Mouse (Mus musculus) liver, embryonic 16.5 days (tissue): ENCODE results near the gene Adcy7. TPM values are rescaled to one million over a fixed set of nuclear protein-coding genes. Genes with fewer than 3 reads are reported as not detected.

Source experiments
- ATAC-seq: fragments of 200-750 bp; cut with Nextera tagmentation; 2 replicates; pipeline ENCODE4 v1.8.0; 2017; ENCODE audit warnings: low read depth, mild to moderate bottlenecking, moderate number of reproducible peaks, moderate library complexity
- H3K27ac ChIP-seq: fragments of 300-500 bp; sonication (generic); 2 replicates; pipeline ENCODE4 v1.5.1; 2014; ENCODE audit warnings: mild to moderate bottlenecking, low read length
- H3K27me3 ChIP-seq: fragments of 300-500 bp; sonication (generic); 2 replicates; pipeline ENCODE4 v1.6.1; 2014; ENCODE audit warnings: low read depth, low read length, mixed read lengths; ENCODE audit not compliant: control insufficient read depth, insufficient read depth
- H3K36me3 ChIP-seq: fragments of 300-500 bp; sonication (generic); 2 replicates; pipeline ENCODE4 v1.6.1; 2014; ENCODE audit warnings: mild to moderate bottlenecking; ENCODE audit not compliant: control insufficient read depth, insufficient read depth
- H3K4me1 ChIP-seq: fragments of 300-500 bp; sonication (generic); 2 replicates; pipeline ENCODE4 v1.6.1; 2014; ENCODE audit warnings: low read depth, low read length, mixed read lengths; ENCODE audit not compliant: control insufficient read depth
- H3K4me2 ChIP-seq: fragments of 300-500 bp; sonication (generic); 2 replicates; pipeline ENCODE4 v1.6.1; 2014; ENCODE audit warnings: low read depth, low read length, mixed read lengths
- H3K4me3 ChIP-seq: fragments of 300-500 bp; sonication (generic); 2 replicates; pipeline ENCODE4 v1.5.1; 2014; ENCODE audit warnings: low read depth, mild to moderate bottlenecking, low read length
- H3K9ac ChIP-seq: fragments of 300-500 bp; sonication (generic); 2 replicates; pipeline ENCODE4 v1.6.1; 2014; ENCODE audit warnings: low read depth, low read length
- H3K9me3 ChIP-seq: fragments of 300-500 bp; sonication (generic); replicated peaks from 2 replicates; pipeline ENCODE4 v1.6.1; 2016; ENCODE audit warnings: low read length; ENCODE audit not compliant: control insufficient read depth
- WGBS: fragments of 180-500 bp; shearing (Covaris S2); extraction: QIAGEN DNeasy Blood & Tissue Kit; methylation state at CpG from one replicate; pipeline ENCODE4 v1.1.7; 2014; ENCODE audit not compliant: insufficient replicate concordance; 5-methylcytosine and 5-hydroxymethylcytosine counted together
- polyA plus RNA-seq: library from polyadenylated mRNA; unstranded; fragments of >200 nt; fragmentation: Nextera tagmentation; extraction: Ambion mirVana; gene quantifications from 2 replicates; pipeline ENCODE4 v1.2.1, GENCODE M21; 2015

The Adcy7 gene
- polyA plus RNA-seq, 1 experiment from 2014 or later: 18.5 TPM

- peaks cover 25% of the 10 kb centered on the region for H3K4me1 ChIP-seq
- 71% methylated on average over 14 of the region's 14 CpGs for WGBS
These were observed 34.3 kb downstream of the Adcy7 start for GRCm38 (mm10) chr8:88306511-88306910.

DNA sequence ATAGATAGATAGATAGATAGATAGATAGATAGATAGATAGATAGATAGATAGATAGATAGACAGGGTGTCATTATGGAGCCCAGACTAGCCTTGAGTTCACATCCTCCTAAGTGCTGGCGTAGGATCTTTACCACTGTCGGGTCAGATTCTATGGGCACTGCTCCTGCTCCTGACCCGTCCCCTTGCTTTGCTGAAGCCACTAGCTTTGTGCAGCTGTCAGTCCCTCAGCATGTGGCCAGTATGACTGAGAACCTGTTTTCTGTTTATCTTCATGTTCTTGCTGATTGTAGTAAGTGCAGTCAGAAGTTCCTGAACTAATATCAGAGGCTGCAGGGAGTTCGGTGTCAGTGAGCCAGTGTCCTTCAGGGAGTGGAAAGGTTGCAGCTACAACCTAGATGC is 35.5 kb downstream of the Adcy7 start:
- no peaks in the 10 kb centered on the region for H3K9me3 ChIP-seq
- ATAC-seq: no peak
- WGBS: 88% methylated on average over 4 of the region's 4 CpGs
- H3K27ac ChIP-seq: no peak overlapping the region
- H3K4me1 ChIP-seq: peaks cover 13% of the 10 kb centered on the region
- no peak overlapping the region for H3K4me2 ChIP-seq
- H3K4me3 ChIP-seq: no peak overlapping the region
- no peak overlapping the region for H3K9ac ChIP-seq
- peaks cover 36% of the 10 kb centered on the region for H3K36me3 ChIP-seq
- H3K27me3 ChIP-seq: no peaks in the 10 kb centered on the region

More at GRCm38 (mm10) chr8:88306511-88306910, 34.3 kb downstream of the Adcy7 start:
- H3K4me3 ChIP-seq: no peak overlapping the region
- peaks cover 36% of the 10 kb centered on the region for H3K36me3 ChIP-seq
- no peaks in the 10 kb centered on the region for H3K27me3 ChIP-seq
- no peak overlapping the region for H3K4me2 ChIP-seq
- no peak overlapping the region for H3K9ac ChIP-seq
- no peaks in the 10 kb centered on the region for H3K9me3 ChIP-seq
- H3K27ac ChIP-seq: no peak overlapping the region
- no peak for ATAC-seq

DNA sequence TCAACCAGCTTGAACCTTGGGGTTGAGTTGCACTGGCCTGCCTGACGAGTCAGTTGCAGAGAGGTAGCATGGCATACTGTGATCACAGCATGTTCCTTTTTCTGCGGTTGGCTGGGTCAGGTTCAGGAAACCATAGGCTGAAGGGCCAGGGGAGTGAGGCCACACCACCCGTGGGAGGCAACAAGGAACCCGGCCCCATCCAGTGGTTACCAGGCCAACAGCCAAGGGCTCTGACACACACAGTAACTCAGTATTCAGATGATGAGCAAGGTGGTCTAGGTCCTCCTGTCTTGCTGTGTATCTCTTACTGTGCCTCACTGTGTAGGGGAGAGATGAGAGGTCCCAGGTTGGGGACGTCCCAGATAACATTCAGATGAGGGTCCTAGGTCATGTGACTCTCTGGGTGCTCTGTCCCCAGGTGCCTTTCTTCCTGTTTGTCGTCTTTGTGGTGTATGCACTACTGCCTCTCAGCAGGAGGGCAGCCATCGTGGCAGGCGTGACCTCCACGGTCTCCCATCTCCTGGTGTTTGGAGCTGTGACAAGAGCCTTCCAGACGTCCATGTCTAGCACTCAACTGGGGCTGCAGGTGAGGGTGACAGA is 37.2 kb downstream of the Adcy7 start:
- Histone ChIP-seq H3K4me3 (no peak overlapping the region), H3K9me3 (no peaks in the 10 kb centered on the region), H3K27ac (no peak overlapping the region), H3K4me2 (no peak overlapping the region), H3K36me3 (peaks cover 41% of the 10 kb centered on the region), H3K9ac (no peak overlapping the region), H3K27me3 (no peaks in the 10 kb centered on the region), H3K4me1 (peaks cover 3% of the 10 kb centered on the region; the same call in 1 of the 2 replicates)
- WGBS: 57% methylated on average over 10 of the region's 10 CpGs
- ATAC-seq: no peak

DNA sequence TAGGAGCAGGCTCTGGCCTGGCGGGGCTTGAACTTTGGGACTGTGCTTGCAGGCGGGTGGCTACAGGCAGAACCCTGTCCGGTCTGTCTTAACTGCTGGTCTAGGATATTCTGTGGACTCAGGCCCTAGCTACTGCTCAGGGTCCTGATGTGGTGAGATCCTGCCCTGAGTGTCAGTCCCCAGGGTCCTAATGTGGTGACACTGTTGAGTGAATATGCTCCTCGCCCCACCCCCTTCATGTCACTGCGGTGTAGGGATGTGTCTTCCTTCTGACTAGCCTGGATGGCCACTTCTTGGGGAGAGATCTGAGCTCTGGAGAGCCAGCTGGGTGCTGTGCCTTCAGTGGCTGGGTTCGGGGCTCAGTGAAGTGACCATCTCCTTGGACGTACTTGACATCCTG is 37.7 kb downstream of the Adcy7 start:
- H3K36me3 ChIP-seq: peaks cover 41% of the 10 kb centered on the region
- no peak overlapping the region for H3K9ac ChIP-seq
- no peak overlapping the region for H3K4me2 ChIP-seq
- no peaks in the 10 kb centered on the region for H3K9me3 ChIP-seq
- no peak overlapping the region for H3K4me3 ChIP-seq
- no peak overlapping the region for H3K27ac ChIP-seq
- ATAC-seq: 0 out of 2 replicates have a peak, but pooled peaks have one; percentile 10
- no peaks in the 10 kb centered on the region for H3K27me3 ChIP-seq
- peaks cover 3% of the 10 kb centered on the region; the same call in 1 of the 2 replicates for H3K4me1 ChIP-seq
- WGBS: 82% methylated on average over 7 of the region's 7 CpGs

DNA sequence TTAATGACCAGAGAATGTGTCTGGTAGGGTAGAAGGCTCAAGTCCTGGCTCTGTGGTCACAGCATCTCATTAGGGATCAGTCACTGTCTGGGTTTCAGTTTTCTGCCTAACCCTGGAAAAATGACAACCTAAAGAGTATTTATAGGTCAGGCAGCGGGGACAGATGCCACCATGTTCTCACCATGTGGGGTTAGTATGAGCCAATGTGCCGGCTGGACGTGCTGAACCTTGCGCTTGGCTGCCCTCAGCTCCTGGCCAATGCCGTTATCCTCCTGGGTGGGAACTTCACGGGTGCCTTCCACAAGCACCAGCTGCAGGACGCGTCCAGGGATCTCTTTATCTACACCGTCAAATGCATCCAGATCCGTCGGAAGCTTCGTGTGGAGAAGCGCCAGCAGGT is 38.1 kb downstream of the Adcy7 start:
- Histone ChIP-seq H3K36me3 (peaks cover 41% of the 10 kb centered on the region), H3K9ac (no peak overlapping the region), H3K9me3 (no peaks in the 10 kb centered on the region), H3K4me3 (no peak overlapping the region), H3K27ac (no peak overlapping the region), H3K27me3 (no peaks in the 10 kb centered on the region), H3K4me2 (no peak overlapping the region), H3K4me1 (peaks cover 3% of the 10 kb centered on the region; the same call in 1 of the 2 replicates)
- 87% methylated on average over 13 of the region's 13 CpGs for WGBS
- ATAC-seq: no peak

DNA sequence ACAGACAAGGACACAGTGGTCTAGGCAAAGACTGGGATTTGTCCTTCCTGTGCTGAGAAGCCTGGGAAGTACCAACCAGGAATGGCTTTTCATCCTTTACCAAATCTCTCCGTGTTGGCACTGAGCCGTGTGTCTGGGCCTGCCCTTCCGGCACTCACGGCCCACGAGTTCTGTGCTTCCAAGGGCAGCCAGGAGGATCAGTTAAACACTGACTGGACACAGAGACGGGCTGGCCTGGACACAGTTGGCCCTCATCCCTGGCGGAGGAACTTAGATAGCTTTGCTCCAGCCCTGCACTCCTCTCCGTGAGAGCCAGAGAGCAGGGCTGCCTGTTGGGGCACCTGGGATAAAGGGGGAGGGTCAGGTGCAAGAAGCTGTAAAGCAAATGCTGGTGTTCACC is 40.8 kb downstream of the Adcy7 start:
- H3K27ac ChIP-seq: no peak overlapping the region
- no peak overlapping the region for H3K4me2 ChIP-seq
- H3K9me3 ChIP-seq: no peaks in the 10 kb centered on the region
- H3K36me3 ChIP-seq: peaks cover 38% of the 10 kb centered on the region
- no peaks in the 10 kb centered on the region for H3K4me1 ChIP-seq
- no peaks in the 10 kb centered on the region for H3K27me3 ChIP-seq
- 84% methylated on average over 8 of the region's 8 CpGs for WGBS
- ATAC-seq: no peak
- H3K9ac ChIP-seq: no peak overlapping the region
- H3K4me3 ChIP-seq: no peak overlapping the region

GRCm38 (mm10) chr8:88313991-88314390 is 41.8 kb downstream of the Adcy7 start:
- H3K27ac ChIP-seq: no peak overlapping the region
- H3K9ac ChIP-seq: no peak overlapping the region
- H3K27me3 ChIP-seq: no peaks in the 10 kb centered on the region
- no peaks in the 10 kb centered on the region for H3K9me3 ChIP-seq
- H3K36me3 ChIP-seq: peaks cover 39% of the 10 kb centered on the region
- H3K4me1 ChIP-seq: no peaks in the 10 kb centered on the region
- 86% methylated on average over 12 of the region's 12 CpGs for WGBS
- ATAC-seq: no peak
- H3K4me3 ChIP-seq: no peak overlapping the region
- no peak overlapping the region for H3K4me2 ChIP-seq

DNA sequence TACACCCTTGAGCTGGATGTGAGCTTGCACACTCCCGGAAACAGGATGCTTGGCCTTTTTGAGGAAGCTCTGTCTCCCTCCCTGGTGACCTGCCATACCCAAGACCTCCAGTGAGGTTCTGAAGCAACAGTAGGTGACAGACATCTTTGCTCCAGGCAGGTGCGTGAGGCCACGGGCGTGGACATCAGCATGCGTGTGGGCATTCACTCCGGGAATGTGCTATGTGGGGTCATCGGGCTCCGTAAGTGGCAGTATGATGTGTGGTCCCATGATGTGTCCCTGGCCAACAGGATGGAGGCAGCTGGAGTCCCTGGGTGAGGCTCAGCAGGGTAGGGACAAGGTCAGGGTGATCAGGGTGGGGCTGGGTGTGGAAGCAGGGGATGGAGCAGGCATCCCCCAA is 43.1 kb downstream of the Adcy7 start:
- Histone ChIP-seq H3K27ac (no peak overlapping the region), H3K36me3 (peaks cover 34% of the 10 kb centered on the region), H3K4me3 (no peak overlapping the region), H3K4me1 (no peaks in the 10 kb centered on the region), H3K27me3 (no peaks in the 10 kb centered on the region), H3K9ac (no peak overlapping the region), H3K4me2 (no peak overlapping the region), H3K9me3 (no peaks in the 10 kb centered on the region)
- WGBS: 89% methylated on average over 8 of the region's 8 CpGs
- ATAC-seq: no peak

DNA sequence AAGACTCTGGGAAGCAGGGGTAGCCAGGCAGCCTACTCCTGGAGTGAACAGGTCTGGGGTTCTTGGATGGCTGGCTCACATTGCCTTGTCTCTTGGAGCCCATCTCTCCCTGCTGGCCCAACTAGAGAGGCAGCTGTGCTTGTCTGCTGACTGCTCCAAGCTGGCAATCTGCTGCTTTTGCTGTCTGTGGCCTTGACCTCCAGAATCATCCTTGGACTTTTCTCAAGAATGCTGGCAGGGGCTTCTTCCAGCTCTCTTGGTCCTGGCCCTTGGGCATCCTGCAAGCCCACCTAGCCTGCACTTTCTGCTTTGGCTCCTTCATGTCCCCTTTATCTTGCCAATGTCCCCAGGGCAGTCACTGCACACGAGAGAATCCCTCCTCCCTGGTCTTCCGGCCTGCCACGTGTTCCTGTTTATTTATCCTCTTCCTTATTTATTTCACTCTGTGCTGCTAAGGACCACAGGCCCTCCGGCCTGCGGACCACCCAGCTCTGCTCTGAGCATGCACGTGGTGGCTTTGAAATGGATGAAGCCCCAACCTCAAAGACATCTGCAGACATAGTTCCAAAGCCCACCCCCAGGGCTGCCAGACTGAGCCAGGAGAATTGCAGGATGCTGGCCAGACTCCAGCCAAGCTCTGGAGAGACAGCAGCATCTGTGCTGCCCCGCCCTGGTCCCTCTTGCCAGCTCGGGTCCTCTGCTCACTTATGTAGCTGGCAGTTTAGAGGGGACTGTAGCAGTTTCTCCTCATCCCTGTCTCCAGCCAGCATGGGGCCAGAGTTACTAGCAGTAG is 44.1 kb downstream of the Adcy7 start:
- WGBS: 66% methylated on average over 8 of the region's 8 CpGs
- no peak overlapping the region for H3K27ac ChIP-seq
- H3K36me3 ChIP-seq: peaks cover 30% of the 10 kb centered on the region

More for the DNA sequence above, 44.1 kb downstream of the Adcy7 start:
- no peak for ATAC-seq
- Histone ChIP-seq H3K4me2 (no peak overlapping the region), H3K4me1 (no peaks in the 10 kb centered on the region), H3K27me3 (no peaks in the 10 kb centered on the region), H3K9me3 (no peaks in the 10 kb centered on the region), H3K4me3 (no peak overlapping the region), H3K9ac (no peak overlapping the region)
